Mouse (Mus musculus): ENCODE measurements around the gene Insm1.

- no peak for TF ChIP-seq CTCF (IDR thresholded peaks at IDR 0.05; ENCODE audit: control insufficient read depth, insufficient read depth, low read length)
- TF ChIP-seq POLR2A (IDR thresholded peaks at IDR 0.05; ENCODE audit: borderline replicate concordance, control insufficient read depth, low read depth, low read length): no peak
These were observed 17.6 kb downstream of the Insm1 start for GRCm38 (mm10) chr2:146239196-146239747.

Measured in bone marrow, adult 2 months (tissue).